Mouse (Mus musculus): ENCODE measurements around the gene Fgfr2.

The Fgfr2 gene

GRCm38 (mm10) chr7:132889691-132890090, 233.5 kb downstream of the Fgfr2 start:
- DNase-seq (ENCODE audit: low read depth, low spot score) = no peak

- no peak for DNase-seq (ENCODE audit: low read depth, low spot score)
Observed at GRCm38 (mm10) chr7:132888518-132889249, 234.5 kb downstream of the Fgfr2 start.

- DNase-seq (ENCODE audit: low read depth, low spot score) = no peak
Observed at GRCm38 (mm10) chr7:132888052-132888451, 235.1 kb downstream of the Fgfr2 start.

GRCm38 (mm10) chr7:132887019-132887804, 235.9 kb downstream of the Fgfr2 start:
- no peak for DNase-seq (ENCODE audit: low read depth, low spot score)

DNA sequence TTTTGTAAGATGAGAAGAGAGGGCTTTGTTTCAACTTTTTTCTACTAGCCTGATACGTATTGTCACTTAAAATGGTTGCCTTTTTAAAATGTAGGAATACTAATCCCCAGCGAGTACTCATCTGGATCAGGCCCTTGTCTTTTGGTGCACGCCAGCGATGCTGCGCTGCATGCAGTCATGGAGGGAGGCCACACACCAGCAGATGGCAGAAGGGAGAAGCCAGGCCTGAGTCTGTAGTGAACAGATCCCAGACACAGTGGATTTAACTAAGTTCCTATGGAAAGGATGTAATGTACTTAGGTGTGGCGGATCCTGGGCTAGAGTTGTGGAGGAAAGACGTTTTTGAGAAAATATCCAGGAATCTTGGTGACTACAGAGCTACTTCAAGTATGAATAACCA, 239.1 kb downstream of the Fgfr2 start:
- no peak for DNase-seq (ENCODE audit: low read depth, low spot score)

GRCm38 (mm10) chr7:132882343-132882742, 240.8 kb downstream of the Fgfr2 start:
- DNase-seq (ENCODE audit: low read depth, low spot score) = peak; percentile 61

DNA sequence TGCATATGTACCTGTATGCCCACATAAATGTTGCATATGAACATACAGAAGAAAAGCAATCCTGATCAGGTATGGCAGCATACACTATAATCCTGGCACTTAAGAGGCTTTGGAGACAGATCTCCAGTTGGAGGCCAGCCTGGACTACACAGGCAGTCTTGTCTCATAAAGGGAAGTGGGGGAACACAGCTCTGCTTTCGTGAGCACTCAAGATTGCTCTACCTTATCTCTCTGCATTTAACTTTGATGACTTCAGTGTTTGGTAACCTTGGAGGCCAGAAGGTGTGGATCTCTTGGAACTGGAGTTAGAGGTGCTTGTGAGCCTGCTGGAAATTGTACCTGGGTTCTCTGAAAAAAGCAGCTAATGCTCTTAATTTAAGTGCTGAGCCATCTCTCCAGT, 242.9 kb downstream of the Fgfr2 start:
- DNase-seq (ENCODE audit: low read depth, low spot score) = no peak

- DNase-seq (ENCODE audit: low read depth, low spot score) = no peak
Observed at GRCm38 (mm10) chr7:132875391-132876086, 247.6 kb downstream of the Fgfr2 start.

DNA sequence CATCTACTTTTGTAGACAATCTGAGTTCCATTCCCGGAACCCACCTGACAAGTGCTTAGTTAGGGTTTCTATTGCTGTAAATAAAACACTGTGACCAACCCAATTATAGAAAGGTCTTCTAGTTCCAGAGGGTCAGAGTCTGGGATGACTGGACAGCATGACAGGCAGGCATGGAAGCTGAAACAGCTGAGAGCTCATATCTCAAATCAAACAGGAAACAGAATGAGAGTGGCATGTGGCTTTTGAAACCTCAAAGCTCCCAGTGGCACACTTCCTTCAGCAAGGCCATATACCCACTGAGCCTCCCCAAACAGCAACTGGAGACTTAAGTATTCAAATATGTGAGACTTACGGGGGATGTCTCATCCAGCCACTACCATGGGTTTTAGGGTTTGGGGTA, 250.1 kb downstream of the Fgfr2 start:
- DNase-seq (ENCODE audit: low read depth, low spot score) = no peak

DNA sequence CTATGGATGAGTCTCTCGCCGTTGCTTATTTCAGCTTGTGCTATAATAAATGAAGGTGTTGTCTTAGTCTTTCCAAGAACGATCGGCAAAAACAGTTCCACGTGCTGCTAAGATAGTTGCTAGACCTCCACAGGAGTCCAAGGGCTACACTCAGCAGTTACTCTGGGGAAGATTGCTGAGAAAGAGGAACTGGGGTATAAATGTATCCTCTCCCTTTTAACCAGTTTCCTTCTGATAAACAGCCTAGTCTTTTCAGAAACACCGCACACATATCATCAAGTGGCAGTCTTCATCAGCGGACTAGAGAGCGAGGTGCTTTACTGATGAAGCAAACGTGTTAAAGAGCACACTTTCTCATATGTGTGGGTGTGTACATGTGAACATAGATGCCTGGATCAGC, 256.8 kb downstream of the Fgfr2 start:
- DNase-seq (ENCODE audit: low read depth, low spot score) = no peak

DNA sequence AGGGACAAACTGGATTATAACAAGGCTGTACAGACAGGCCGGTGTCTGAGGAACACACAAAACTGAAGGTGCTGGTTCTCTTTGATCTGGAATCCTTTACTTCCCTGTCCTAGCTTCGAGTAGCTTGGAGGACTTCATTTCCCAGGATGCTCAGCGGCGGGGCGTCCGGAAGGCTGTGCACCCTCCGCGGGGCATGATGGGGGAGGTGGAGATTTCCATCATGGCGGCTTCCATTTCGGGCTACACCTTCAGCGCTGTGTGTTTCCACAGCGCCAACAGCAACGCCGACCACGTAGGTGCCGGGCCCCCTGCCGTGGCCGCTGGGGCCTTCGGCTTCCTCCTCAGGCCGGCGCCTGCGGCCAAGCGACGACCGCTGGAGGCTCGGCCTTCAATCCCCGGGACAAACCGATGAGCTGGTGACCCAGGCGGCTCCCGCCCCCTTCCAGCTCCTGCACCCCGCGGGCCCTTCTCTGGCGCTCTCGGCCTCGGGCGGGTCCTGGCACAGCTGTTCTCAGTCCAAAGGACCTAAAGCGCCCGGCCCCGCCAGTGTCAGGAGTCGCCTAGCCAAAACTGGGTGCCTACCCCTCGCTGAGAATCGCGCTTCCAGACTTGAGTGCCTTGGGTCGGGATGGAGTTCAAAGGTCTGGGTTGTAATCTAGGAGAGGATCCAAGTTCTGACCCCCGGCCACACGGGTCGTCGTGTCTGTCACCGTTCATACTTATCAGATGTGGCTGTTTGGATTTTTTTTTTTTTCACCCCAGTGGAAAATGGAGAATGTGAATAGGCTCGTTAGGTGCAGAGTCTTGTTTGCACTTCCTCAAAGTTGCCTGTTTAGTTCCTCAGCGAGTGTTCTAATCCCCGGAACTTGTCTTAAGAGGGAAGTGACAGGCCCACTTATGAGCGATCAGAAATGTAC, 263.9 kb downstream of the Fgfr2 start, which contains the start of gene Abraxas2:
Gene Abraxas2, plus strand, starts transcription at position 184 of the 917 bp plus-strand sequence.
- DNase-seq (ENCODE audit: low read depth, low spot score) = peak; percentile 95

- peak; percentile 69 for DNase-seq (ENCODE audit: low read depth, low spot score)
Observed at GRCm38 (mm10) chr7:132858043-132858608, 265.0 kb downstream of the Fgfr2 start.

DNA sequence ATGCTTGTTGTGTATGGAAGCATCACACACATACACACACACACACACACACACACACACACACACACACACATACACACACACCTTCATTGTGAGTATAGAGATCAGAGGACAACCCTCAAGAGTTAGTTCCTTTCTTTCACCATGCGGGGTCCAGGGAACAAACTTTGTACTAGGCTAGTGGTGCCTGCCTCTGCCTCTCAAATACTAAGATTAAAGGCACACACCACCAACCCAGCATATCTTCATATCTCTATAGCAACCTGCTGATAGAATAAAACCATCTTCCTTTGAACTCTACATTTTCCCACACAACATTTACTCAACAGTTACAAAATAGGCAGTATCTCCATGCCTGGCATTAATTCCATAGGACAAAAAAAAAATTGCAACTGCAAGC, 267.1 kb downstream of the Fgfr2 start:
- no peak for DNase-seq (ENCODE audit: low read depth, low spot score)

GRCm38 (mm10) chr7:132853946-132854345, 269.2 kb downstream of the Fgfr2 start:
- DNase-seq (ENCODE audit: low read depth, low spot score) = no peak

- no peak for DNase-seq (ENCODE audit: low read depth, low spot score)
Observed at GRCm38 (mm10) chr7:132853361-132853760, 269.8 kb downstream of the Fgfr2 start.

DNA sequence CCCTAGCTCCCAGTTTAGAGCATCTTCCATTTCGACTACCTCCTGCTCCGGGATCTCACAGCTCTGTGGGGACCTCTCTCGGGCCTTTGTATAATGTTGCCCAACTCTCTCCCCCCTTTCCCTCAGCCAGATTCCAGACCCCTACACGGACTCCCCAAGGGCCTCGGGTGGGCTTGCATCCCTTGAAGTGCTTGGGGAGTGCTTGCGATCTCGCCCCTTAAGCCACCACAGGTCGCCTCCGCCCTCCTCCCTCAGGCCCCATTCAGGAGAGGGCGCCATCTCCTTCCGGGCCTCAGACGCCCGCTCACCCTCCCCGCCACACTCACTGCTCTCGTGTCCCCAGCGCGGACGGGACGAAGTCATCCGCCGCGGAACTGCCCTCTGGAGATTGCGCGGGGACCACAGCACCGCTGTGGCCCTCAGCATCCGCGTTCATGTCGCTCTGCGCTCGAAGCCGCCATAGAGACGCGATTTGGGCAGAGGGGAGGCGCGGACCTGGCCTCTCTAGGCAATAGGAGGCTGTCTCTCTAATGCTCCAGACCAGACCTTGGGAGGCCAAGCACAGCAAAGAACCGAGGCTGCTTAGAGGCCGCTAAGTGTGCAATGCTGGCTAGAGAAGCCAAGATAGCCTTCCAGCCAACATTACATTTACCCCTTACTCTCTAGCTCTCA, 270.8 kb downstream of the Fgfr2 start, which contains the start of gene Eef1akmt2:
Gene Eef1akmt2, minus strand, starts transcription at position 501 of the 672 bp plus-strand sequence.
- DNase-seq (ENCODE audit: low read depth, low spot score) = peak; percentile 92

GRCm38 (mm10) chr7:132843152-132843551, 280.0 kb downstream of the Fgfr2 start:
- no peak for DNase-seq (ENCODE audit: low read depth, low spot score)

GRCm38 (mm10) chr7:132842455-132842854, 280.7 kb downstream of the Fgfr2 start:
- no peak for DNase-seq (ENCODE audit: low read depth, low spot score)

DNA sequence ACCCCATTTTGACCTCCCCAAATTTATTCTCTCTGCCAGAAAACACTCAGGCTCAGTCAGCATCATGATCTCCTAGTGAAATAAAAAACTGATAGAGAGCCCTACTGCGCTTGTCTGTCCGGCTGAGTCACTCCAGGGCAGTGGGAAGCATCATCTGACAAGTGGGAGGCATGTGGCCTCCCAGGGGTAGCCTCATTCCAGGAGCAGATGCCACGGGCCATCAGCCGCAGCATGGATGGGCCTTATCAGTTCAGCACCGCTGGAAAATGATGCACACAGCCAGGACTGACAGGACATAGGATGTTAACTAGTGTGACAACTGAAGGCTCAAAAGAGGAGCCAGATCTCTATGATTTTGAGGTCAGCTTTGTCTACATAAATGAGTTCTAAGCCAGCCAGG, 281.9 kb downstream of the Fgfr2 start:
- DNase-seq (ENCODE audit: low read depth, low spot score) = no peak

DNA sequence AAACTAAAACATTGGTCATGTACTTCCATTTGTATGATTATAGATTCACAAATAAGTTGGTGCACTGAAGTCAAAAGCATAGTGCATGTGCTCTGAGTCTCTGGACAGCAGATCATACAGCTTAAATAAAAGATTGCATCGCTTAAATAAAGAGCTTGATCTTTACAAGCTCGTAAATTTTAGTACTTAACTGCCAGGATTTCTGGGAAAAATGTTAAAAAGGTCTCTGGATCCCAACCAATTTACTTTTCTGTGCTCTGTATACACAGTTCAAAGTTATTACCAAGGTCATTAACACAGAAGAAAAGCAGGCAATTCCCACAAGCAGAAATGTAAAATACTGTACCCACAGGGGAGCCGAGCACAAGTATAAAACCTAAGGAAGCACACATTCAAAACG, 292.2 kb downstream of the Fgfr2 start:
- no peak for DNase-seq (ENCODE audit: low read depth, low spot score)
